In genomic region chr5:120468336-120468735, GRCm38 (mm10) we compare ENCODE assay signal across 26 mouse cellular contexts. TPM values are rescaled to one million over a fixed set of nuclear protein-coding genes. Genes with fewer than 3 reads are reported as not detected.
DNase-seq lines count a peak whose midpoint lies in the region; ATAC-seq and TF ChIP-seq lines count a peak whose summit lies in the region.
"Had no signal": no experiment of that assay in that cellular context is flagged by ENCODE, and none has a peak within 500 bp of the region (broad histone marks: within the 10 kb centered on the region; RNA-seq: fewer than 3 reads in every experiment).

No protein-coding gene starts in this region.

- no peak overlapping the region for H3K4me3 ChIP-seq in intestine, embryonic 15.5 days (replicated peaks)
- H3K4me3 ChIP-seq in intestine, postnatal 0 days (ENCODE audit: low read depth, low read length), result no peak overlapping the region
- no peak overlapping the region for H3K4me3 ChIP-seq in liver, embryonic 13.5 days (replicated peaks)
- no peak overlapping the region for H3K4me3 ChIP-seq in small intestine, adult 2 months (ENCODE audit: low read depth, low read length)
- H3K4me3 ChIP-seq in forebrain, embryonic 10.5 days, result no peak overlapping the region
- H3K4me3 ChIP-seq: embryonic facial prominence, embryonic 15.5 days; erythroblast, embryonic 14.5 days; gastrocnemius, adult 2 months; heart, embryonic 12.5 days; hindbrain, embryonic 10.5 days had no signal

- no peak for DNase-seq in liver, embryonic 13.5 days
- no peak for DNase-seq in liver
- DNase-seq in yolk sac, embryonic 10.5 days (ENCODE audit: low spot score), result peak; percentile 87
- DNase-seq in right cerebral cortex, postnatal 4 days, result no peak
- no peak for DNase-seq in forebrain, embryonic 10.5 days (ENCODE audit: extremely low spot score, low spot score)
- DNase-seq: adrenal gland, adult 8-10 months; adrenal gland, postnatal 36 days; B cell, adult 2 months; cerebellum, adult 2 months; cerebellum, postnatal 10 days; embryo, embryonic 11 days; gastrocnemius, adult 2 months; gastrocnemius, postnatal 25 days had no signal

- no peak for TF ChIP-seq POLR2A in small intestine, adult 2 months (IDR thresholded peaks at IDR 0.05; ENCODE audit: low read depth, low read length)

- no peak for TF ChIP-seq CTCF in intestine, postnatal 0 days (IDR thresholded peaks at IDR 0.05; ENCODE audit: low read depth)
- TF ChIP-seq CTCF in small intestine, adult 2 months (IDR thresholded peaks at IDR 0.05; ENCODE audit: extremely low read depth, insufficient read length, insufficient replicate concordance, low read depth, low read length), result no peak

- H3K27ac ChIP-seq in intestine, embryonic 15.5 days, result no peak overlapping the region
- H3K27ac ChIP-seq in intestine, postnatal 0 days (ENCODE audit: low read depth, low read length), result no peak overlapping the region
- H3K27ac ChIP-seq in liver, embryonic 13.5 days, result no peak overlapping the region
- H3K27ac ChIP-seq in small intestine, adult 2 months (ENCODE audit: insufficient read depth, low read depth, low read length), result peak overlapping the region; percentile 24; the same call in 1 of the 2 replicates
- H3K27ac ChIP-seq in forebrain, embryonic 10.5 days, result no peak overlapping the region
- H3K27ac ChIP-seq: embryonic facial prominence, embryonic 15.5 days; gastrocnemius, adult 2 months; hindbrain, embryonic 10.5 days had no signal

- H3K9ac ChIP-seq in intestine, embryonic 15.5 days, result no peak overlapping the region
- H3K9ac ChIP-seq in intestine, postnatal 0 days (ENCODE audit: low read depth, low read length), result no peak overlapping the region
- H3K9ac ChIP-seq in liver, embryonic 13.5 days, result no peak overlapping the region
- H3K9ac ChIP-seq: embryonic facial prominence, embryonic 15.5 days; heart, embryonic 12.5 days had no signal

- H3K9me3 ChIP-seq in intestine, embryonic 15.5 days, result no peaks in the 10 kb centered on the region
- H3K9me3 ChIP-seq in intestine, postnatal 0 days (ENCODE audit: control insufficient read depth), result no peaks in the 10 kb centered on the region
- no peaks in the 10 kb centered on the region for H3K9me3 ChIP-seq in liver, embryonic 13.5 days (replicated peaks)
- H3K9me3 ChIP-seq in forebrain, embryonic 10.5 days, result no peaks in the 10 kb centered on the region
- H3K9me3 ChIP-seq: embryonic facial prominence, embryonic 15.5 days had no signal

- peak; percentile 39; the same call in 1 of the 2 replicates for ATAC-seq in intestine, embryonic 15.5 days
- ATAC-seq in intestine, postnatal 0 days, result no peak
- ATAC-seq in liver, embryonic 13.5 days (ENCODE audit: low read depth), result 0 out of 2 replicates have a peak, but pooled peaks have one; percentile 29
- ATAC-seq: CD4-positive, CD25-positive, alpha-beta regulatory T cell, adult 4 months; forebrain, embryonic 16.5 days had no signal

- H3K36me3 ChIP-seq in intestine, embryonic 15.5 days, result no peaks in the 10 kb centered on the region
- no peaks in the 10 kb centered on the region for H3K36me3 ChIP-seq in intestine, postnatal 0 days (ENCODE audit: control insufficient read depth, insufficient read depth)
- H3K36me3 ChIP-seq in liver, embryonic 13.5 days, result no peaks in the 10 kb centered on the region
- no peaks in the 10 kb centered on the region for H3K36me3 ChIP-seq in small intestine, adult 2 months (ENCODE audit: control insufficient read depth, insufficient read depth, low read length)
- no peaks in the 10 kb centered on the region for H3K36me3 ChIP-seq in forebrain, embryonic 10.5 days (replicated peaks)
- H3K36me3 ChIP-seq: embryonic facial prominence, embryonic 15.5 days; G1E; heart, embryonic 12.5 days; hindbrain, embryonic 10.5 days had no signal

- no peaks in the 10 kb centered on the region for H3K27me3 ChIP-seq in intestine, embryonic 15.5 days (replicated peaks)
- no peaks in the 10 kb centered on the region for H3K27me3 ChIP-seq in intestine, postnatal 0 days (replicated peaks; ENCODE audit: control insufficient read depth, insufficient read depth, low read length)
- peaks cover 14% of the 10 kb centered on the region; the same call in 1 of the 2 replicates for H3K27me3 ChIP-seq in liver, embryonic 13.5 days
- H3K27me3 ChIP-seq in small intestine, adult 2 months (ENCODE audit: control insufficient read depth, insufficient read depth, low read length), result no peaks in the 10 kb centered on the region
- H3K27me3 ChIP-seq in forebrain, embryonic 10.5 days (ENCODE audit: poor library complexity, severe bottlenecking), result no peaks in the 10 kb centered on the region

- no peaks in the 10 kb centered on the region for H3K4me1 ChIP-seq in intestine, embryonic 15.5 days (replicated peaks)
- no peaks in the 10 kb centered on the region for H3K4me1 ChIP-seq in intestine, postnatal 0 days (replicated peaks; ENCODE audit: control insufficient read depth, insufficient read depth, low read length)
- H3K4me1 ChIP-seq in liver, embryonic 13.5 days (replicated peaks), result no peaks in the 10 kb centered on the region
- peaks cover 22% of the 10 kb centered on the region for H3K4me1 ChIP-seq in small intestine, adult 2 months (ENCODE audit: control insufficient read depth, insufficient read depth, insufficient read length, low read length)
- peaks cover 8% of the 10 kb centered on the region for H3K4me1 ChIP-seq in forebrain, embryonic 10.5 days
- H3K4me1 ChIP-seq: embryonic facial prominence, embryonic 15.5 days had no signal

- no peak overlapping the region for H3K4me2 ChIP-seq in intestine, embryonic 15.5 days (replicated peaks)
- no peak overlapping the region for H3K4me2 ChIP-seq in intestine, postnatal 0 days (replicated peaks; ENCODE audit: low read depth)
- no peak overlapping the region for H3K4me2 ChIP-seq in liver, embryonic 13.5 days
- H3K4me2 ChIP-seq: embryonic facial prominence, embryonic 15.5 days; heart, embryonic 12.5 days had no signal

- WGBS in intestine, embryonic 15.5 days, result 60% methylated on average over 5 of the region's 5 CpGs
- 48% methylated on average over 5 of the region's 5 CpGs for WGBS in intestine, postnatal 0 days
- 60% methylated on average over 5 of the region's 5 CpGs for WGBS in liver, embryonic 13.5 days (ENCODE audit: insufficient replicate concordance)
- 18% methylated on average over 5 of the region's 5 CpGs for WGBS in small intestine, adult 2 months
- 88% methylated on average over 5 of the region's 5 CpGs for WGBS in forebrain, embryonic 10.5 days

RNA-seq across cellular contexts. Expression of gene Sdsl, which starts 4.3 kb away (rescaled TPM):
- 14.0 and 18.0 TPM in 2 replicates for polyA plus RNA-seq in intestine, embryonic 15.5 days (2015; fragmentation: Nextera tagmentation; extraction: Ambion mirVana)
- polyA plus RNA-seq in intestine, postnatal 0 days (2015; fragmentation: Nextera tagmentation; extraction: Ambion mirVana), result 21.2 and 21.5 TPM in 2 replicates
- 0.82 and 1.0 TPM in 2 replicates for polyA plus RNA-seq in liver, embryonic 13.5 days (2015; fragmentation: Nextera tagmentation; extraction: Ambion mirVana)
- 27.3 and 46.4 TPM in 2 replicates for polyA plus RNA-seq in small intestine, adult 2 months (2012; rRNA removed)
- 9.3 and 10.2 TPM in 2 replicates for polyA plus RNA-seq in forebrain, embryonic 10.5 days (2016; fragmentation: Nextera tagmentation; extraction: Ambion mirVana)
- polyA plus RNA-seq: CD4-positive, CD25-positive, alpha-beta regulatory T cell, adult 4 months; erythroblast, embryonic 14.5 days had no signal

RNA-seq across cellular contexts. Expression of gene Sds, which starts 8.0 kb away (rescaled TPM):
- polyA plus RNA-seq in intestine, embryonic 15.5 days (2015; fragmentation: Nextera tagmentation; extraction: Ambion mirVana), result not detected in 2 replicates
- polyA plus RNA-seq in intestine, postnatal 0 days (2015; fragmentation: Nextera tagmentation; extraction: Ambion mirVana), result not detected in 2 replicates
- polyA plus RNA-seq in liver, embryonic 13.5 days (2015; fragmentation: Nextera tagmentation; extraction: Ambion mirVana), result not detected in 2 replicates
- not detected in 2 replicates for polyA plus RNA-seq in small intestine, adult 2 months (2012; rRNA removed)
- not detected in 2 replicates for polyA plus RNA-seq in forebrain, embryonic 10.5 days (2016; fragmentation: Nextera tagmentation; extraction: Ambion mirVana)
- polyA plus RNA-seq: CD4-positive, CD25-positive, alpha-beta regulatory T cell, adult 4 months; embryonic facial prominence, embryonic 11.5 days; embryonic facial prominence, embryonic 15.5 days; erythroblast, embryonic 14.5 days; forebrain, embryonic 11.5 days; forebrain, embryonic 16.5 days; G1E; heart, embryonic 12.5 days; hindbrain, embryonic 10.5 days had no signal

RNA-seq across cellular contexts. Expression of gene Plbd2, which starts 35.1 kb away (rescaled TPM):
- polyA plus RNA-seq in intestine, embryonic 15.5 days (2015; fragmentation: Nextera tagmentation; extraction: Ambion mirVana), result 49.8 and 50.2 TPM in 2 replicates
- polyA plus RNA-seq in intestine, postnatal 0 days (2015; fragmentation: Nextera tagmentation; extraction: Ambion mirVana), result 63.6 and 67.2 TPM in 2 replicates
- polyA plus RNA-seq in liver, embryonic 13.5 days (2015; fragmentation: Nextera tagmentation; extraction: Ambion mirVana), result 17.3 and 17.9 TPM in 2 replicates
- 19.9 and 24.3 TPM in 2 replicates for polyA plus RNA-seq in small intestine, adult 2 months (2012; rRNA removed)
- 33.0 and 35.5 TPM in 2 replicates for polyA plus RNA-seq in forebrain, embryonic 10.5 days (2016; fragmentation: Nextera tagmentation; extraction: Ambion mirVana)

RNA-seq across cellular contexts. Expression of gene Lhx5, which starts 36.8 kb away (rescaled TPM):
- 0.08 TPM in 1 of 2 replicates, not detected in the other for polyA plus RNA-seq in intestine, embryonic 15.5 days (2015; fragmentation: Nextera tagmentation; extraction: Ambion mirVana)
- 0.04 TPM in 1 of 2 replicates, not detected in the other for polyA plus RNA-seq in intestine, postnatal 0 days (2015; fragmentation: Nextera tagmentation; extraction: Ambion mirVana)
- not detected in 2 replicates for polyA plus RNA-seq in liver, embryonic 13.5 days (2015; fragmentation: Nextera tagmentation; extraction: Ambion mirVana)
- 0.38 TPM in 2 replicates for polyA plus RNA-seq in small intestine, adult 2 months (2012; rRNA removed)
- polyA plus RNA-seq in forebrain, embryonic 10.5 days (2016; fragmentation: Nextera tagmentation; extraction: Ambion mirVana), result 21.3 and 24.8 TPM in 2 replicates
- polyA plus RNA-seq: CD4-positive, CD25-positive, alpha-beta regulatory T cell, adult 4 months; erythroblast, embryonic 14.5 days; G1E; heart, embryonic 16.5 days had no signal

RNA-seq across cellular contexts. Expression of gene Slc8b1, which starts 42.6 kb away (rescaled TPM):
- 6.2 and 6.6 TPM in 2 replicates for polyA plus RNA-seq in intestine, embryonic 15.5 days (2015; fragmentation: Nextera tagmentation; extraction: Ambion mirVana)
- polyA plus RNA-seq in intestine, postnatal 0 days (2015; fragmentation: Nextera tagmentation; extraction: Ambion mirVana), result 4.1 and 4.4 TPM in 2 replicates
- 4.0 and 4.7 TPM in 2 replicates for polyA plus RNA-seq in liver, embryonic 13.5 days (2015; fragmentation: Nextera tagmentation; extraction: Ambion mirVana)
- polyA plus RNA-seq in small intestine, adult 2 months (2012; rRNA removed), result 8.0 and 12.1 TPM in 2 replicates
- 3.7 and 4.4 TPM in 2 replicates for polyA plus RNA-seq in forebrain, embryonic 10.5 days (2016; fragmentation: Nextera tagmentation; extraction: Ambion mirVana)
